Mouse (Mus musculus) heart, postnatal 36 days (tissue): ENCODE results near the gene Retreg1. TPM values are rescaled to one million over a fixed set of nuclear protein-coding genes. Genes with fewer than 3 reads are reported as not detected.

Experiments
- DNase-seq, 2 experiments: peaks; one replicate each; pipeline ENCODE4 v3.0.0; 2021 to 2022
- intact Hi-C: fragments of 180-260 bp; cut with DNase I; formaldehyde crosslinking; loops from one replicate; pipeline ENCODE4 v1.15.1; 2025
- total RNA-seq, 2 experiments: library from RNA; stranded (reverse); gene quantifications; 2 replicates each; pipeline ENCODE4 v1.2.3; 2021

The Retreg1 gene
- total RNA-seq, 2 experiments from 2014 or later: 319 to 364 TPM

DNA sequence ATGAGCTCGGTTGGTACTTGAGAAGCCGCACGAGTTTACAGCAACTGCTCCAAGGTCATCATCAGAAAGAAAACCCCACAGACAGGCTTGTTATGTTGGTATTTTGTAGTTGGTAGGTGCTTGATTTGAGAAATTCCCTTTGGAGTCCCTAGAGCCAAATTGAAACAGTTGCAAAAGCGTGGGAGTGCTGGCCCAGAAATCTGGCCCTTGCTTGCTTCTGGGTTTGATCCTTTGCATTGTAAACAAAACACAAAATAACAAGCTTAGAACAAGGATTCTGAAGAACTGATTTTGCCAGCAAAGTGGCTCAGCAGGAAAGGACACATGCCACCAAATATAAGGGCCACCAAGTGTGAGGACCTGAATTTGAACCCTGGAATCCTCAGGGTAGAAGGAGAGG is 71.2 kb downstream of the Retreg1 start:
- DNase-seq: no peak
- intact Hi-C loops: no loop called here

DNA sequence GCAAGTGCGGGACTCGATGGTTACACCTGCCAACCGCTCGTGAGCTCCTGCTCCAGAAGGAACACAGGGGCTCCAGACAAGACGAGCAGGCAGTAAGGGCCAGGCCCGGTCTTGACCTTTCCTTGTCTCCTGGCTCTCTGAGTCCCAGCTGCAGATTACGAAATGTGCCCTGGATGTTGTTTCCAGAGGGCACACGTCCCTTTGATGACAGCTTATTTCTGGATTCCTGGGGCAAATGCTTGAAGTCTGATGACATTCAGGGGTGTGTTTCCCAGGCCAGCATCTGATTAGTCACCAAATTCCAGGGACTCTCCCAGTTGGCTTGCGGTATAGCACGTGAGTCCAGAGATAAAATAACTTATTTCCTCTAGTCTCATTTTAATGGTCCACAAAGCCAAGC is 72.0 kb downstream of the Retreg1 start:
- intact Hi-C loops: no loop called here

DNA sequence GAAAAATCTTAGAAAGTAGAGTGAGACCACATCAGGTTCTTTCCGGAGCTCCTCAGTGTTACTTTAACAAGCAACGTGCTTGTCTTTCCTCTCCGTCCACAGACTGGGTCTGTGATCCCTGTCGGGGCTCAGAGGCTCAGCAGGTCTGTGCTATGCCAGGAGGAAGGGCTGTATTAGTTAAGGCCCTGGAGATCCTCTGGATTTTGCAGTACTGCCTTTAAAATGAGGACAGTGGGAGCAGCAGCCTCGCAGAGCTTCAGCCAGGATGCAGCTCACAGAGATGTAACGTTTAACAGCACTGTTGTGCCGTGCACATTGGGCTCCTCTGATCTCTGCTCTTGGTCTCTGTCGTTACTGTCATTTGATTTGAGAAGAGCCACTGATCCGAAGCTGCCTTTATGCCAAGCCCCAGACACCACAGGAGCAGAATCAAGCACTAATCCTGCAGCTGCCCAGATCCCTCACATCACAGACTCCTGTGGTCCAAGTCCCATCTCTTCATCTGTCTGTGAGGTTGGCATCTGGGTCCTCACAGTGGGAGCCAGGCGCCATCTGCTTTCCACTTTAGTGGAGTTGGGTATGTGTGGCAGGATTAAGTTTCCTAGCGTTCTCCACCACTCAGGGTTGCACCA is 72.7 kb downstream of the Retreg1 start:
- intact Hi-C loops: no loop called here
- DNase-seq: no peak

More for the DNA sequence above, 72.0 kb downstream of the Retreg1 start:
- DNase-seq: peak; percentile 56 to 72

DNA sequence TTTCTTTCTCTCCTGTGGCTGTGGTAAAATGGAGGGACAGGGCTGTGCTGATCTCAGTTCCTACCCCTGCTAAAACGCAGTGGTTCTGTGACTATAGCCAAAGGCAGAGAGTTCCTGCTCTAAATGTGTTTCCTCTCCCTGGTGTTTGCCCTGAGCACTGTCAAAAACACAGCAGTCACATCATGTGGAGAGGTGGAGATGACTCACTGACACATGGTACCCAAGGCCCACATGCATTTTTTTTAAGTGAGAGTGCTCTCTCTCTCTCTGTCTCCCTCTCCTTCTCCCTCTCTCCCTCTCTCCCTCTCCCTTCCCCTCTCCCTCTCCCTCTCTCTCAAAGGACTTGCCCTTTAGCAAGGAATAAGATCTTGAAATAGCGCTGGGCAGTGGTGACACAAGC is 73.3 kb downstream of the Retreg1 start:
- intact Hi-C loops: no loop called here

DNA sequence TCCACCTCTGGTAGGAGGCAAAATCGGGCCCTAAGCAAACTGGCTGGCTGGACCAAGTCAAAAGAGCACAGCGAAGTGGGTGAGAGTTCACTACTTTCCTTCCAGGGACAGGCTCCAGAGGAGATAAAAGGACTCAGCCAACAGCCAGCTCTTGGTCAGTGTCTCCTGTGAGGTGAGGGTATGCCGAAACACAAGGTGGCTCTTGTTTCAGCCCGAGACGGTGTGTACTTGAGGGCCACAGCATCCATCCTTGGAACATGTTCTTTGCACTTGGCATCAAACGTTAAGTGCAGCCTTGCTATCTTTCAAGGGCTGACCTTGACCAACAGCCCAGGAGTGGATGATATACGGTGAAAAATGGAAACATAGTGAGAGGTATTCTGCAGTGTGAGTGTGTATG is 75.7 kb downstream of the Retreg1 start:
- DNase-seq: peak in 1 of 2 experiments; percentile 46
- intact Hi-C loops: no loop called here

More for the DNA sequence above, 73.3 kb downstream of the Retreg1 start:
- no peak for DNase-seq

DNA sequence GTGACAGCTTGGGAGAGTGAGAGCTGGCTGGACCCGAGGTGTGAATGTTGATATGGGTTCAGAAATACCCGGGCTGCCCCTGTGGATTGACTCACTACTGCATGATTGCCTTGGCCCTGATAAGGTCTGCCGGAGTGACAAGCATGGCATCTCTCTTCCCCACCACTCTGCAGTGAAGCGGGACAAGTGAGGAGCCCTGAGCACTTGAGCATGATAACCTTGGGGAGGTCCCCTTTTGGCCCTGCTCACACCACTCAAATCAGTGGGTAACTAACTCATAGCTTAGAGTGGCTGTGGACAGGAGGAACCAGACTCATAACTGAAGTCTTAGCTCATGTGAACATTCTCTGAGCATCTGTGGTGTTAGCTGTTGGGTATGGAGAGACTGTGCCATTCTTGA is 77.0 kb downstream of the Retreg1 start:
- DNase-seq: peak in 1 of 2 experiments; percentile 47

DNA sequence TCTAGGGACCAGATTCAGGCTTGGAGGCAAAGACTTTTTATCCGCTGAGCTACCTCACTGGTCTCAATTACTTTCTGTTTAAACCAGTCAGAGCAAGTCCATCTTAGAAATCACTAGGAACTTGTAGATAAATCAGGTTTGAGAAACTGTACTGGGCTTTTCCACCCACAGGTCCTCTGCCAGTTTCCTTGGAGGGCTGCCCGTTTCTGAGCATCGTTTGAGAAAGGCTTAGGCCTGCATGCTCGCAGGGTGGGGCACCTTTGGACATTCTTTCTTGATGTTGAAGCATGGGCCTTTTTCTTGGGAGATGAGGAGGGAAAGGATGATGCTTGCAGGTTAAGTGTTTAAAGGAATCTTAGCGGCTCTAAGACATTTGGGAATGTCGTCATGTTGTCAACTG is 77.9 kb downstream of the Retreg1 start:
- intact Hi-C loops: no loop called here
- no peak for DNase-seq

More for the DNA sequence above, 77.0 kb downstream of the Retreg1 start:
- intact Hi-C loops: no loop called here

DNA sequence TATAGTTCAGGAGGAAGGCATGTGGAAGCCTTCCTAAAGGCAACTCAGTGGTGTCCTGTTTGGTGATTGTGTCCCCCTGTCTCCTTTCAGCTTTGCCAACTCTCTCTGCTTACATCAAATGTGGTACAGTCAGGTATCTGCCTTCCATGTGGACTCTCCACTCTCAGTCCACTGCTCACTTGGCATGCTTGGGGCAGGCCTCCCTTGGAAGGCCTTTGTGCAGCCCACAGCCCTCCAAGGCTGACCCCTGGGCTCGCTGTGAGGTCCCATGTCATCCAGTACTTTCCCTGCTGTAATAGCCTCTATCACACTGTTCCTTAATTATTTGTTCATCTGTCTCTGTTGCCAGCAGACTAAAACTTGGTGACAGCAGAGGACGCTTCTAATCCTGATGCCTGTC is 79.0 kb downstream of the Retreg1 start:
- DNase-seq: no peak
- intact Hi-C loops: no loop called here

DNA sequence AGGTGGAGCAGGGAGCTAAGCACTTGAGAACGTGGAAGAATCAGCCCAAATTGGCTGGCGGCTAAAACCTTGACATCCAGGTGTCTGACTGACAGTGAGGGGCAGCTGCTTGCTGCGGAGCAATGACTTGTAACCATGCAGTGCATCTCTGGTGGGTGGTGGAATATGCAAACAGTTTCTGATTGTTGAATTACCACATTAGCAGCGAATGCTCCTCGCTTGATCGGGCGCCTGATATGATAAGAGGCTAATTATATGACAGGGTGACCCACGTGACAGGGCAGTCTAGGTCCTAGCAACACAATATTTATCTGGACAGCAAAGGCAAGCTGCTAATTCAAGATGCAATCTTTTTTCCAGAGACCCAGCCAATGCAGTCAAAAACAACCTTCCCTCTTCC is 80.9 kb downstream of the Retreg1 start:
- DNase-seq: peak in 1 of 2 experiments; percentile 37
- intact Hi-C loops: no loop called here

DNA sequence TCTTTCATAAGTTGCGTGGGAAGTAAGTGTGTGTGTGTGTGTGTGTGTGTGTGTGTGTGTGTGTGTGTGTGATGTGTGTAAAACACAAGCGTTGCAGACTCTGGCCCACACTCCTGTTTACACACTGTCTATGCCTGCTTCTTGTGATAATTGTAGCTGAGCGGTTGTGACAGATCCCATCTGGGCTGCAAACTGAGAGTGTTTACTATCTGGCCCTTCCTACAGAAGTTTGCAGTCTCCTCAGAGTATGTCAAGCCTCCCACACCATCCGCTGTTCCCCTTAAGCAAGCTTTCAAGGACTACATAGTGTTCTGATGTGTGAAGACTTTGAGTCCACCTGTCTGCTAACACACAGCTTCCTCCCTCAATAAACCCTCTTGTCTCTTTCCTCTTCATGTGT is 83.2 kb downstream of the Retreg1 start:
- DNase-seq: no peak
- intact Hi-C loops: no loop called here

DNA sequence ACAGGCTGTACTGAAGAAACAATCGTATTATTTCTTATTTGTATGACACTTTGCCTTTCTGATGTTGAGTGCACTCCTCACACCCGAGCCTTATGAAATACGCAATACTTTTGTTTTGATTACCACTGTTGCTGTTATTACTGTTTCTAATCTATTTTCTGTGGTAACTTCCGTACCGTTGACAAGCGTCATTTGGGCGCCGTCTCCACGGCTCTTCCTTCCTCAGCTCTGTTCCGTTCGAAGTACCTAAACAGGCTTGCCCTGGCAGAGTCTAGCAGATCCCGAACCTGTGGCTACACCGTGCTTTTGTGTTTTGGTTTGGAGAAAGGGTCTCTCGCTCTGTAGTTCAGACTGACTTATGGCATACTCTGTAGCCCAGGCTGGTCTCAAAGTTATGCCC is 84.1 kb downstream of the Retreg1 start:
- no peak for DNase-seq
- intact Hi-C loops: no loop called here

DNA sequence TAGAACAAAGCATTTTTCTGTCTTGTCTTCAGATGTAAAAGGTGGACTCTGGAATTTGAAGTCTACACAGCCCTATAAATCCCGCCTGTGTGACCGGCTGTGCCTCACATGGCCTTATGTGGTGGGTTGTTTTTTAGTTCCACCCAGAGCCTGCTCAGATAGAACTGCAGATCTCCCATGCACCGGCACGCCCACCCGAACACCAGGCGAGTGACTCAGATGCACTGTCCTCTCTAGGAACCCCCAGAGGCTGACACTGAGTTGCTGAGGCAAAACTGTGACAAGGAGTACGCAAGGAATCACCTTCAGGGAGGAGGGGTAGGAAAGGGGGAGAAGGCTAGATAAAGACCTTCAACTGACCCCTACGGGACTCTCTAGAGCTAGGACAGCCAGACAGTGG is 85.0 kb downstream of the Retreg1 start:
- no peak for DNase-seq
- intact Hi-C loops: no loop called here

DNA sequence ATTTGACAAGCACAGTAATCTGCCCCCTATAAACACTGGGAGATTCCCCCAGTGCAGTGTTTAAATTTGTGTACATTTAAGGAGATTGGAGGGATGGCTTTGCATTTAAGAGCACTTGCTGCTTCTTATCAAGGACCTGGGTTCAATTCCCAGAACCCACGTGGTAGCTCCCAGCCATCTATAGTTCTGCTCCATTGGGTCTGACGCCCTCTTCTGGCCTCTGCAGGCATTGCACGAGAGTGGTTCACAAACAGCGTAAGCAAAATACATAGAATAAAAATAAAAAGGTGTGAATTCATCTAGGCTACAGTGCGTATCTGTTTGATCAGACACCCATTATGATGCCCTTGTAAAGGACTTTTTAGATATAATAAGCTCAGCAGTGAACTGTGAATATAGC is 85.9 kb downstream of the Retreg1 start:
- intact Hi-C loops: no loop called here
- DNase-seq: no peak

DNA sequence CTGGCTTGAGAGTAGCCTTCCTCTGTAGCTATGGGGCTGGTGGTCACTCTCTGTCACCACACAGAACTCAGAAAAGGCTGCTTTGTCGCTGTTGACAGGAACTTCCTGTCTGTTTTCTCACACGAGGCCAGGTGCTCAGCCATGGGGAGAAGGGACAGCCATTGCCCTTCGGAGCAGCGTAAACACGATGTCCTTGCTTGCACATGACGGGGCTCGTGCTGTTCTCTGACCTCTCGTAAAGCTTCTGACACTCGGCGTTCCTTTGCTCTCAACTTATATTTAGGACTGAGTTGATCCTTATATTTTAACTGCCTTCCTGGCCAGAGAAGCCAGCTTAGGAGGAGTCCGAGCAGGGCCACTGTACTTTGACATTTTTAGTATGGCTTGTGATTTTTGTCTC is 86.5 kb downstream of the Retreg1 start:
- DNase-seq: peak in 1 of 2 experiments; percentile 49
- intact Hi-C loops: no loop called here

DNA sequence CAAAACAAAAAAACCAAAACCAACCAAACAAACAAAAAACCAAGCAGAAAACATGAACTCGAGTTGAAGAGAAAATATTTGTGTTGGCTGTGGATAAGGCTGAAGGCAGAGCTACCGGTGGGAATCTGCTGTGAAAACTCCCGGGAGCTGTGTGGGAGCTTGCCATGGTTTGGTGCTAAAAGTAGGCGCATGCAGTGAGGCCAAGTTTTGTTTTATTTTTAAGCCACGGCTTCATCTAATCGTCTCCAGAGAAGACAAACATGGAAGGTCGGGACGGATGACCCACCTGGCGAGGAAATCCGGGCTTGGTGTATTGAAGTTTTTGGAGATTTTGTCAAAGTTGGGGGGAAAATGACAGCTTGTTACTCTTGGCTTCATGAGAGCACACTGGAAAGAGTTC is 87.0 kb downstream of the Retreg1 start:
- intact Hi-C loops: no loop called here
- DNase-seq: peak in 1 of 2 experiments; percentile 52

DNA sequence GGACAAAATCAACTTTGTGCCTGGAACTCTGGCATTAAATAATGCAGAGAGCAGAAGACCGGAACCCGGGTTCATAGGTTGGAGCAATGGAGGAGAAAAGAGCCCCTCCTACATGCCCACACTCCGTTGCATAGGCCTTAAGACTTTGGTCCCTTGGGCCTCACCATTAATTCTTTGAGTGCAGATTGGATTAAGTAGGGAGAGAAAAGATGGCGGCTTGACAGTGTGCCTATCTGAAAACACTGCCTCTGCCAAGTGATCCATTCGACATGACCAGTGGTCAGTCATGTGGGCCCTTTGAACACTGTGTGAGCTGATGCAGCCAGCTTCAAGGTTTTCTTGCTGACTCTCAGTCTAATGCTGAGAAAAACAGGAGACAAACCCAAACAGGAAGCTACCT is 87.7 kb downstream of the Retreg1 start:
- intact Hi-C loops: no loop called here
- DNase-seq: peak in 1 of 2 experiments; percentile 39

DNA sequence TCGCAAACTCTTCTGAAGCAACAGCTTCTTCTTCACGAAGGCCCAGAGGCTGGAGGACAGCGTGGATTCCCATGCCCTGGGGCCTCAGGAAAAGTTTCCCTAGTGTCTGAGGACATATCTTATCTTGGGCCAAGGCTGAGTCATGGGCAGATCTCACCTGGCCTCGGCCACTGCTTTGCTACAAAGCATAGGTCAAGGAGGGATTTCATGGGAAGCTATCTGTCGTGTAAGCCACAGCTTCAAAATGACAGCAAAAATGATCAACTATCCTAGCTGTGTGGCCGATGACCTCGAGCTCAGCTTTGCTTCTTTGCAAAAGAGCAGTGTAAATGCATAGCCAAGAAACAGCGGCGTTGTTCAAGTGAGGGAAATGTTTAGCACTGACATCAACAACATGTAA is 89.5 kb downstream of the Retreg1 start:
- intact Hi-C loops: no loop called here
- no peak for DNase-seq

DNA sequence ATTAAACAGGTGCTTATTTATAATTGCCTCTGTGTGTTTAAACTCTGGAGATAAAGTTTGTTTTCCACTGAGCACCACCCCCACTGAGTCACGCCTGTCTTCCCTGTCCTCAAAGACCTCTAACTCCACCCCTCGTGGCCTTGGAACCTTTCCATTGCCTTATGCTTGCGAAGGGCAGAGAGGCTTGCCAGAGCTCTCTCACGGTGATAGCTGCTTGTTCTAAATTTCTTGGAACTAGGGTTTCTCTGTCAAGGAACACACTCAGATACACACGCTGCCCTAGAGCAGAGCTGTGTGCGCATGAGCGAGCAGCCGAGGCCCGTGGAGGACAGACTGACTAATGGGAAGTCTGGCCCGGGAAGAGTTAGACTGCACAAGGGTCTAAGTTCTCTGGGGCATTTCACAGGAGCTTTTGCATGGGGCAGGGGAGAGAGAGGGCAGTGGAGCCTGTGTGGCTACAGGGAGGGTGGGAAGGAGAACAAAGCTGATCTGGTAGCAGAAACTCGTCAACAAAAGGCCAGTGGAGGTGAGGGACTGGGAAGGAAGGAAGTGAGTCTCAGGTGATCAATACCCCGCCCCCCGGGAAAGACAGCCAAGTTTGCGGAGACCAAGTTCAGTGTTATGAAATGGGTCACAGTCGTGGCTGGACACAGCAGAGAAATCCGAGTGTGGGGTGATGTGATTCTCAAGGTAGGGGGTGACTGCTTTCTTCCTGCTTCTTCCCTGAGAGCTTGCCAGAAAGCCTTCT is 90.1 kb downstream of the Retreg1 start:
- intact Hi-C loops: no loop called here
- DNase-seq: peak; percentile 76 to 81

DNA sequence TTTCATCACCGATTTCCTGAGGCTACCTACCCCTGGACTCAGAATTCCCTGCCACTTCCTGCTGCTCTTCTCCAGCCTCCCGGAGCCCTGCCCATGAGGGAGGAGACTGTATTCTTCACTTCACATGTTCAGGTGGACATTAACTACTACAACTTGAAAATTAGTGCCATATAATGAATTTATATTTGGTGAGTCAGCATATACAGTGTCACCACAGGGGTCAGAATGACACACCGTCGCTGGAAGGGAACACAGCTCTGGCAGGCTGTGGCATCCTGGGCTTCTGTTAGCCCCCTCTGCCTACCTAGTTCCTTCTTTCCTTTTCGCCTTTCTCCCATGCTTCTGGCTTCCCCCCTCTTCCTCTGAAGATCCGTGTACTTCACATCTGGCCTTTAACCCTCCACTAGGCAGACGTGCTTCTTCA is 90.7 kb downstream of the Retreg1 start:
- no peak for DNase-seq
- intact Hi-C loops: no loop called here

DNA sequence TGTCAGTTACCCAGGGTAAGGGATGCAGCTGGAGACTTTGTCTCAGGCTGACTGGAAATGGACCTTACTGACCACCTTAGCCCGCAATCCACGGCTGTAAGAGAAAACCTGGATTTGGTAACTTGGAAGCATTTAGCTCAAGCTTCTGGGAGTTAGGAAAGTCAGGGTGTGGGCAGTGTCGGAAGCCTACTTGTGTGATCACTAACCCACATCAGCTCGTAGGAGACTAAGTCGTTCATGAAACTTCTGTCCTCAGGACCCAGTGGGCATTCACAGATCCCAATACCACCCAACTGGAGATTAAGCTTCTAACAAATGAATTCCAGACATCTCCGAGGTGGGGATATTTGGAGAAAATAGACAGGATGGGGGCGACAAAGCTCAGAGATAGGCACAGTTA is 91.4 kb downstream of the Retreg1 start:
- no peak for DNase-seq
- intact Hi-C loops: no loop called here

DNA sequence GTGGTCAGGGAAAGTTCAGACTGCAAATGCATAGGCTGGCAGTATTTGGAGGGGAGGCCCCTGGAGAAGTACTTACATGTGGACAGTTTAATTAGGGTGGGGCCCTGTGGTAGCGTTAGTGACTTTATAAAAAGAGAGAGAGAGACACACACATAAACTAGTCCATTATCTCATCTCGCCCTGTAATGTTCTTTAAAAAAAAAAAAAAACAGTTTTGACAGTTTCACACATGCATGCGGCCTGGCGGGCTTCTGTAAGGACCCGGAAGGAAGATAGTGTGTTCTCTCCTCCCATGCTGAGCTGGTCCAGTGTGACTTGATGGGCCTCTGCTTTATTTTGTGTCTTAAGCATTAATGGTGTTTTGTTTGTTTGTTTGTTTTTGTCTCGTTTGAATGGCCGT is 95.5 kb downstream of the Retreg1 start:
- intact Hi-C loops: no loop called here
- DNase-seq: no peak
